ENCODE assay signal across 8 mouse cellular contexts in the genomic region with DNA sequence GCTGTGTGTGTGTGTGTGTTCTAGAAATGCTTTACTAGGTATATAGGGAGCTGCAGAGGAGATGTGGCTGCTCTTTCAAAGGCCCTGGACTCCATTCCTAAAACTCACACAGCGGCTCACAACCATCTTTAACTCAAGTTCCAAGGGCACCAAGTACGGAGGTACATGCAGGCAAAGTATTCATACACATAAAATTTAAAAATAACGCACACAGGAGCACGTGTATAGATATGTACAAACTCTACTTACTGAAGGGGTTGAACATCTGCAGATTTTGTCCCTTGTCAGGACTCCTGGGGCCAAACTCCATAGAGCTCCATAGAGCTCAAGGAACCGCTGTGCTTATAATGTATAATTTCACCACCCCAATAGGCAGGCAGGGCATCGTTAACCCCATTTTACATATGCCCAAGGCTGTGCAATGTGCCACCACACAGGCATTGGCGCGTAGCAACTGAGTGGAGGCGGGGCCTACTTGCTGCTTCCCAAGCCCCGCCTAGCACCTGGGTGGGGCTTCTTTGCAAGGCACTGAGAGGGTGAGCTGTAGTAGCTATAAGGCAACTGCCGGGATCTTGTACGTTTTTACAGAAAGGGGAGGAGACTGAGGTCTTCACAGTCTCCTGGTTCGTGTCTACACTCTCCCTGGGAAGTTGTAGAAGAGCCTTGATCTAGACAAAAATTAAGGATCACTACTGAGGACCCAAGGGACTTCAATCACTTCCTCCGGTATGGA.
A peak's percentile ranks its signal among the peaks of the same experiment; 100 is the strongest.
DNase-seq lines count a peak whose midpoint lies in the region; ATAC-seq and TF ChIP-seq lines count a peak whose summit lies in the region.

No protein-coding gene starts in this region.

- TF ChIP-seq POLR2A in cerebellum, adult 2 months (IDR thresholded peaks at IDR 0.05; ENCODE audit: borderline replicate concordance, insufficient read depth, low read length) = no peak

- no peak overlapping the region for H3K4me3 ChIP-seq in midbrain, embryonic 10.5 days
- H3K4me3 ChIP-seq in midbrain, embryonic 14.5 days (replicated peaks; ENCODE audit: low read depth, low read length) = no peak overlapping the region
- H3K4me3 ChIP-seq in intestine, embryonic 16.5 days (ENCODE audit: low read length) = peak overlapping the region; percentile 4; the same call in 1 of the 2 replicates
- H3K4me3 ChIP-seq in cerebellum, adult 2 months (replicated peaks; ENCODE audit: insufficient read depth, low read depth, low read length) = no peak overlapping the region

- WGBS in midbrain, embryonic 10.5 days = 22% methylated on average over 14 of the region's 14 CpGs
- 33% methylated on average over 14 of the region's 14 CpGs for WGBS in midbrain, embryonic 14.5 days
- WGBS in intestine, embryonic 16.5 days = 43% methylated on average over 14 of the region's 14 CpGs
- 84% methylated on average over 14 of the region's 14 CpGs for WGBS in cerebellum, adult 2 months

- no peak for TF ChIP-seq CTCF in cerebellum, adult 2 months (IDR thresholded peaks at IDR 0.05; ENCODE audit: borderline replicate concordance, insufficient read depth, low read depth, low read length)

- no peak for ATAC-seq in midbrain, embryonic 14.5 days (ENCODE audit: low FRiP score, low TSS enrichment)
- ATAC-seq in intestine, embryonic 16.5 days = peak; percentile 45

- H3K4me1 ChIP-seq in midbrain, embryonic 10.5 days = peaks cover 33% of the 10 kb centered on the region
- H3K4me1 ChIP-seq in midbrain, embryonic 14.5 days (ENCODE audit: control insufficient read depth, insufficient read depth, low read length) = peaks cover 18% of the 10 kb centered on the region
- peaks cover 29% of the 10 kb centered on the region for H3K4me1 ChIP-seq in intestine, embryonic 16.5 days (ENCODE audit: control insufficient read depth, insufficient read depth, low read length)
- H3K4me1 ChIP-seq in cerebellum, adult 2 months (ENCODE audit: control insufficient read depth, insufficient read depth, low read length) = peaks cover 3% of the 10 kb centered on the region

- H3K36me3 ChIP-seq in midbrain, embryonic 10.5 days = no peaks in the 10 kb centered on the region
- no peaks in the 10 kb centered on the region for H3K36me3 ChIP-seq in midbrain, embryonic 14.5 days (ENCODE audit: control insufficient read depth, insufficient read depth, low read length)
- H3K36me3 ChIP-seq in intestine, embryonic 16.5 days (ENCODE audit: control insufficient read depth, insufficient read depth, low read length) = no peaks in the 10 kb centered on the region

- peak overlapping the region; percentile 75; the same call in 1 of the 2 replicates for H3K27ac ChIP-seq in midbrain, embryonic 10.5 days (replicated peaks)
- H3K27ac ChIP-seq in midbrain, embryonic 14.5 days (replicated peaks; ENCODE audit: low read depth, low read length) = no peak overlapping the region
- H3K27ac ChIP-seq in intestine, embryonic 16.5 days (ENCODE audit: low read length) = peak overlapping the region; percentile 94
- no peak overlapping the region for H3K27ac ChIP-seq in cerebellum, adult 2 months (ENCODE audit: insufficient read depth, low read length)

- no peak overlapping the region for H3K9ac ChIP-seq in midbrain, embryonic 14.5 days (replicated peaks; ENCODE audit: low read length)
- peak overlapping the region; percentile 60 for H3K9ac ChIP-seq in intestine, embryonic 16.5 days (ENCODE audit: low read depth, low read length)

- H3K4me2 ChIP-seq in midbrain, embryonic 14.5 days (ENCODE audit: low read length) = no peak overlapping the region
- H3K4me2 ChIP-seq in intestine, embryonic 16.5 days (ENCODE audit: low read depth, low read length) = peak overlapping the region; percentile 54

- H3K27me3 ChIP-seq in midbrain, embryonic 10.5 days (ENCODE audit: low read depth, poor library complexity, severe bottlenecking) = peaks cover 33% of the 10 kb centered on the region
- no peaks in the 10 kb centered on the region for H3K27me3 ChIP-seq in midbrain, embryonic 14.5 days (ENCODE audit: control insufficient read depth, insufficient read depth, low read length)
- H3K27me3 ChIP-seq in intestine, embryonic 16.5 days (replicated peaks; ENCODE audit: control insufficient read depth, insufficient read depth, low read length) = no peaks in the 10 kb centered on the region
- no peaks in the 10 kb centered on the region for H3K27me3 ChIP-seq in cerebellum, adult 2 months (ENCODE audit: control insufficient read depth, insufficient read depth, low read length)

- peak; percentile 50 for DNase-seq in midbrain, embryonic 10.5 days (ENCODE audit: low spot score)
- DNase-seq in midbrain, embryonic 14.5 days = no peak
- DNase-seq in c-Kit-positive CD71-positive TER-119-positive erythroid progenitor cells, embryonic 14.5 days (ENCODE audit: low spot score) = peak; percentile 81
- peak; percentile 53 for DNase-seq in lung, postnatal 25 days (ENCODE audit: low spot score)
- DNase-seq in testis, postnatal 14 days (ENCODE audit: low spot score) = peak; percentile 36
- DNase-seq in cerebellum, adult 2 months = no peak
- no peak for DNase-seq in gastrocnemius, adult 8-10 months (ENCODE audit: low spot score in 2 of 2)

- peaks cover 4% of the 10 kb centered on the region; the same call in 1 of the 2 replicates for H3K9me3 ChIP-seq in midbrain, embryonic 10.5 days (replicated peaks)
- H3K9me3 ChIP-seq in midbrain, embryonic 14.5 days (ENCODE audit: control insufficient read depth, low read length) = no peaks in the 10 kb centered on the region
- no peaks in the 10 kb centered on the region for H3K9me3 ChIP-seq in intestine, embryonic 16.5 days (ENCODE audit: control insufficient read depth, low read length)

Comparison
In these comparisons a context has a peak if more than half of its experiments do, and no peak if none do; other contexts are left out.
1. DNase-seq: peak in midbrain, embryonic 10.5 days (single experiment), c-Kit-positive CD71-positive TER-119-positive erythroid progenitor cells, embryonic 14.5 days (single experiment), lung, postnatal 25 days (single experiment) and testis, postnatal 14 days (single experiment); none in midbrain, embryonic 14.5 days (single experiment), cerebellum, adult 2 months (0 of 2) and gastrocnemius, adult 8-10 months (0 of 2).
2. H3K27ac ChIP-seq: peak in midbrain, embryonic 10.5 days (single experiment) and intestine, embryonic 16.5 days (single experiment); none in midbrain, embryonic 14.5 days (single experiment) and cerebellum, adult 2 months (single experiment).